Mouse (Mus musculus) testis, postnatal 14 days (tissue): ENCODE results near the gene Sc5d.

Experiments
- DNase-seq: peaks from one replicate; pipeline ENCODE4 v3.0.0; 2021; ENCODE audit warnings: low spot score

The Sc5d gene

DNA sequence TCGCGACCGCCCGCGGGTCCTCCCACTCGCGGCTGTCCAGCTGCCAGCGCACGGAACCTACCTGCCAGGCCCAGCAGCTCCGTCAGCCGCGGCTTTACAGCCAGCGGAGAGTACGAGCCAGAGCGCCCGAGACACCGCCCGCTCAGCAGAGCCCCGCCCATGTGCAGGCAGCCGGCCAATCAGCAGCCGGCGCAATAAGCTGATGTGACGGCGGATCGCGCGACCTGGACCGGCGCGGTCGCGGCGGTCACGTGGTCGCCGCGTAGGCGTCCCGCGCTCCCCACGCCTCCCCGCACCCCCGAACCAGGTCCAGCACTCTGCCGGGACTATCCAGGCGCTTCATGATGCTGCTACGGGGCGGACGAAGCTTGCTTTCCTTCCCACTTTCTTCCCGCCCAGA is at the start of gene Sc5d:
Gene Sc5d, minus strand, starts transcription at position 112 of the 400 bp plus-strand sequence.
- DNase-seq, result peak; percentile 94

DNA sequence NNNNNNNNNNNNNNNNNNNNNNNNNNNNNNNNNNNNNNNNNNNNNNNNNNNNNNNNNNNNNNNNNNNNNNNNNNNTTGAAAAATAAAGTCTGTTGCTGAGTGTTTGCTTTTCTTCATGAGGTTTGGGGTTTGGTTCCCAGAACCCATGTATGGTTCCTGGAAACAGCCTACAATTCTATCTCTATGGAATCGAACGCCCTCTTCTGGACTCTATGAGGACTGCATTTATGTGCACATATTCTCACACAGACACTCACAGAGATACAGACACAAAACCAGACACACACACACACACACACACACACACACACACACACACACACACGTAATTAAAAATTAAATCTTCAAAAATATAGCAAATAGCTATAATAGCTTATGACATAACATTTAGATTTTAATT is 47.3 kb upstream of the Sc5d start:
- no peak for DNase-seq

DNA sequence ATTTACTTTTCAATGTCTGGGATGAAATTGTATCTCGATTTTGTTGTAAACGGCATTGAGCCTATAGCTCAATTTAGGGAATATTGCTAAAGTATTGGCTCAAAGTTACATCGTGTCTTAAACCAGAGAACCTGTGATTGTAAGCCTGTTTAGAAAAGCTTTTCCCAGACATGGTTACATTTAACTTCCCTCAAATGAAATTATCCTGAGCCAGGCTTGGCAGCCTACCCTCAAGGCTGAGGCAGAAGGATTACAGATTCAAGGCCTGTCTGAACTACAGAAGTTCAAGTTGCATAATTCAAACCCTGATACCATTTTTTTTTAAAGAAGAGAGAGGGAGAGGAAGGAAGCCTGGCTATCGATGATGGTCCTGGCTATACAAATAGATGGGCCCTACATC is 39.8 kb upstream of the Sc5d start:
- no peak for DNase-seq

DNA sequence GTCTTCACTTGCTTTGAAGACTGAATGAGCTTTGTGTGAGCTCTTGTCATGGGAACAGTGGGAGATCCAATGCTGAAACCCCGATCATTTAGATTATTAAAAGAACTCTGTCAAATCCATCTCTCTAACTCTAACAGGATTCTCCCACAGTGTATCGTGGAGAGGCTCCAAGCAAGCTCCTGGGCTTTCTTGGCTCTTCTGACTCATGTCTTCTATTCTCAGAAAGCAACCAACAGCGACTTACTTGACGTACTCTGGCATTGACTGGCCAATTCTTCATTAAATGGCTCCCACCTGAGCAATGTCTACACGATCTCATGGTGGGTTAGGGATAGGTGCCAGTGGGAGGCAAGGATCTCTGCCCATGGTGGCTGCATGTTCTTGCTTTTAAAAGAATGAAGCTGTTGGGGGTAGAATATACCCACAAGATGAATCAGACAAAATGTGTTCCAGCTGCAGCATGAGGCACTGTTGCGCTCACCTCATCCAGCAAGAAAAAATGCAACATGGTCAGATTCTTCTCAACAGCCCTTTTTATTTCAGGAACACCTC is 37.1 kb upstream of the Sc5d start:
- no peak for DNase-seq

DNA sequence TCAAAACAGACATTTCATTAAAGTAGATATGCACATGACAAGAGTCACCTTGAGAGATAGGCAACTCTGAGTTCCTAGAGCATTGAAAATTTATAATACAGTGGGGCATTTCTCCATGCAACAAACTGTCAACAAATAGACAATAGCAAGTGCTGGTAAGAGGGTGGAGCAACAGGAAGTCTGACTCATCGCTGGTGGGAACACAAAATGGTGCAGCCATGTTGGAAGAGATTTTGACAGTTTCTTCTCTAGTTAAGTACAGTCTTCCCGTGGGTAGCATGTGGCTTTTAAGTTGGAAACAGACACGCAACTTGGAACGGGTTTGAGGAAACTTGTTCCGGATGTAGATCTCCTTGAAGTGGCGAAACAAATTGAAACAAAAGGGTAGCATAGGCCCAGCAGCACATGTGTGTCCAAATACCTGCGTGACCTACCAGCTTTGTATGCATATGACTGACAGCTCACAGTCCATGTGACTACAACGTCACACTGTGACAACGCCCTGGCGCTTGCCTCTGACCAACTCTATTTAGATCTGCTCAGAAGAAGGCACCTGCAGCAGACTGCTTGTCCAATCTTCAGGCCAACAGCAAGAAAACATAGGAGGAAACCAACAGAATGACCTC is 32.4 kb upstream of the Sc5d start:
- no peak for DNase-seq

DNA sequence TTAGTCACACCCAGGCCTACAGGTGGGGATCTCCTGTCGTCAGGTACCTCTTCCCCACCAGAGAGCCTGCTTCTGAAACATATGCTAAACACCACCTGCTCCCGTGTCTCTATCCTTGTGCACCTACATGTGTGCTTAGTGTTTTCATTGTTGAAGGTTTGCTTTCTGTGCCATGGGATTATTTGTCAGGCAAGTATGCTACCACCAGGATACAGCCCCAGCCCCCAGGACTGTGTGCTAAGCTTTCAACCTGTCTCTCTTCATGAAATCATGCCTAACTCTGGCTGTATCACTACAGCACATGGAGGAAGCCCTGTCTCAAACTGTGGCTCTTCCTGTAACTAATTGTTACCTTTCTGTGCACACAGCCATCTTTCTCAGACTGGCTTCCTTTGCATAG is 30.1 kb upstream of the Sc5d start:
- DNase-seq, result no peak

DNA sequence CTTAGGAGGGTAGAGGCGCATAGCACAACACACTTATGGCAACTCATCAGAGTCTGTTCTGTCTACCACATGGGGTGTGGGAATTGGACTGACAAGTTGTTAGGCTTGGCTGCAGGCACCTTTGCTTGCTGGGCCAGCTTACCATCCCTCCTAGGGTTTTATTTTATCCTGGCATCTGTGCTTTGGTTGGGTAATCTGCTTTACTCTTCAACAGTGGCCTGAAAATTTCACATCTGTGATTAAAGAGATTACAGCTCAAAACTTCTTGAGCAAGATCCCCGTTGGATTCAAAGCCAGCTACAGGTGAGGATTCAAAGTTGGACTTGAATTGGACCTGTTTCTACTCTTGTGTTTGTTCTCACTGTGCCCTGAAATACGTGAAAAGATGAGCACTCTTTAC is 29.5 kb upstream of the Sc5d start:
- no peak for DNase-seq

DNA sequence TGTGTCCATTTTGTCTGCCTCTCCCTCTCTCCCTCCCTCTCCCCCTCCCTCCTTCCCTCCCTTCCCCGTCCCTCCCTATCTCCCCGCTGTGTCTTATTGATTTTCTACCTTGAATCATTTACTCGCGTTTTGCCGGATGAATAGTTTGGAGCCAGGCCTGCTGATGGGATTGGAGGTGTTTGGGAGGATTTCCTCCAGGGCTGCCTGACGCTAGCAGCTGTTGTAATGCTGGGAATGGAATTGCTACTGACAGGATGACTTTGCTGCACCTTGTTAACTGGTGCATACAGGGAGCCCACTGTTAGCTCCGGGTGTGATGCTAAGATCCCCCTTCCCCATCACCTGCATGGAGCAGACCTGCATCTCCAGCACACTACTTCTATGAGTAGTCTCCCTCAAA is 29.0 kb upstream of the Sc5d start:
- DNase-seq, result no peak

DNA sequence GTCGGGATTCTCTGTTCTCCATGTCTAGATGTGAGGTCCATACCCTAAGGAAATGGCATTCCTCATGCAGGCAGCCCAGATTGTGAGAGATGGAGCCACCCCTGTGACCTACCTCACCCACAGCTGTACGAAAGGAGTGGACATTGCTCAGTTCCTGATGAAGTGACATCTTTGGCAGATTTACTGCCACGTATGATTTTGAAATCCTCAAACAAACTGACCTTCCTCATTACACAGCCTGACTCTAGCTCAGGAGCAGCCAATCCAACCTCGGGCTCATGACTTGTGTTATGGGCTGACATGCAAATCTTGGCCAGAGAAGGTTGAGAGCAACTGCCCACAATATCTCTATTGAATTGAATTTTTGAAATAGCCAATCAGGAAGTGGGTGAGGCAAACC is 15.6 kb upstream of the Sc5d start:
- DNase-seq, result no peak

DNA sequence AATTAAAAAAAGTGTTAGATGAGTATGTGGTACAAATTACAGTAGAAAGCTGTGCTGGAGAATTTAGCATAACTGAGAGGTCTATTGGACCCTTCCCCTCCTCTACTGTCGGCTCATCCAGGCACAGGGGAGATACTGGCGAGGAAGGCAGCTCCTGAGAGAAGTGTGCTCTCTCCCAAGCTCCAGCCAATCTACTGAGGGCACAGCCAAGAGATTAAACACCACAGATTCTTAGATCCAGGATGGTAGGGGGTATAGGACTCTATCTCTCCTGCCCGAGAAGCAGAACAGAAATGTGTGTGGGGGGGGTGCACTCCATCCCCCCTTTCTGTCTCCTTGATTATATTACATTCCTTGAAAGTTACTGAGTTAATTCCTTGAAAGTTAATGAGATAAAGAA is 14.0 kb upstream of the Sc5d start:
- DNase-seq, result no peak

DNA sequence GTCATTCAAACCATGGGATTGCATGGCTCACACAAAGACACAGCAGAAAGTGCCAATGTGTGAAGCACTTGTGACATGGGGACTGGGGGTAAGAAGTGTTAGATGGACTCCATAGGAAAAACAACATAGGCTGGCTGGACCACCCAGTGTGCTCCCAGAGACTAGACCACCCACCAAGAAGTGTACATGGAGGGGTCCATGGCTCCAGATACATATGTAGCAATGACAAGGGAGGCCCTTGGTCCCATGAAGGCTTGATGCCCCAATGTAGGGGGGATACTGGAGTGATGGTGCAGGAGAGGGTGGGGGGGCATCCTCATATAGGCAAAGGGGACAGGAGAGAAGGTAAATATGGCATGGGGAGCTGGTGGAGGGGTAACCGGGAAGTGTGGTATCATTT is 13.6 kb upstream of the Sc5d start:
- DNase-seq, result no peak

DNA sequence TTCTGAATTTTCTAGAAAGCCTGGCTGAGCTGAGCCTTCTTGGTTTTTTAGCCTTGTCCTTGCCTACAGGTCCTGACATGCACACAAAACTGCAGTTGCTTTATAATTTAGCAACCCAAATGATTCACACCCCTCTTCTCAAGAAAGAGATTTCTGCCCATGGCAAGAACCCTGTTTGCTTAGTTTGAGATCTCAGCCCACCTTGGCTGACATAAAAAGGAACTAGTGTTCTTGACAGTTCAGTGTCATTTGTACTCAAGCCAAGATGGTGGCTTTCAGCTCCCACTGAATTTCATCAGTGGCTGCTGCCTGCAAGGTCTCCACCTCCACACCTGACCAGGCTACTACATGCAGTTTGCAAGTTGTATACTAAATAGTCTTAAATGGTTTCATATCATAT is 13.1 kb upstream of the Sc5d start:
- DNase-seq, result no peak

DNA sequence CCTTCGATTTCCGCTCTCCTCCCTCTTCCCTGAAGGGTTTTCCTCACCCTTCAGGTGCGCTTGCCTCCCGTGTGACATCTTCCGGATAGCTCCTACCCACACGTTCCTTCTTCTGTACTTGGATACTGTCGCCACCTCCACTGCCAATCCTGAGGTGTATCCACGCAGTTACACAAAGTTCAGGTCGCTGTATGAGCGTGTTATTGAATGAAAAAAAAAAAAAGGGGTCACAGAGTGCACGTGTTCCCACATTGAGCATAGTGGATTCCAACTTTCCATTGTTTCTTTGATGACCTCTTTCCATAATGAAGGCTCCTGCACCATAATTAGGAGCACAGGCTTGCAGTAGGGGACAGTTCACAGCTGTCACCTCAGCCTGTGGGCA is 11.7 kb upstream of the Sc5d start:
- DNase-seq, result no peak

DNA sequence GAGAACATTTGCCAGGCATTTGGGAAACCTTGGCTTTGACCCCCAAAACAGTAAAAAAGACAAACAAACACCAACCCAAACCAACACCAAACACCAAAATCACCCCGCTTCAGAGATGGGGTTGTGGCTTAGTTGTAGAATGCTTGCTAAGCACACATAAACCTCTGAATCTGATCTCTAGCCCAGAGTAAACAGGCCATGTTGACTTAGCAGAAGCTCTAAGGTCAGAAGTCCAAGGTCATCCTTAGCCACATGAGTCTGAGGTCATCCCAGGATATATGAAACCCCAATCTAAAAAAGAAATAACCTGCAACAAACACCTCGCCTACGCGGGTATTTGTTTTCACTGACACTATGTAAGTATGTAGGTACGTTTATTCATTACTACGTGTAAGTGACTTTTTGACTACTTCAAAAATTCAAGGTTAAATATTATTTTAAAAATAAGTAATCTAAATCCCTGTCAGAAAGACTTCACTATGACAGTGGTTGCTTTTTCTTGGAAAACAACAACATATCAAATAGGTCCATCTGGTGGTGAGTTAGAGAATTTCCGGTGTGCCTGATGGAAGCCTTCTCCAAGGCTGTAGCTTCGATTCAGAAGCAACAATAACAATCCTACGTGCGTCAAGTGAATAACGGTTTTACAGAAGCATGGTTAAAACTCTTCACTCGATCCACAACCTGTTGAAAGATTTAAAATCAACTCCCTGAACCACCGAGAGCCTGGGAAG is 11.1 kb upstream of the Sc5d start:
- DNase-seq, result no peak

DNA sequence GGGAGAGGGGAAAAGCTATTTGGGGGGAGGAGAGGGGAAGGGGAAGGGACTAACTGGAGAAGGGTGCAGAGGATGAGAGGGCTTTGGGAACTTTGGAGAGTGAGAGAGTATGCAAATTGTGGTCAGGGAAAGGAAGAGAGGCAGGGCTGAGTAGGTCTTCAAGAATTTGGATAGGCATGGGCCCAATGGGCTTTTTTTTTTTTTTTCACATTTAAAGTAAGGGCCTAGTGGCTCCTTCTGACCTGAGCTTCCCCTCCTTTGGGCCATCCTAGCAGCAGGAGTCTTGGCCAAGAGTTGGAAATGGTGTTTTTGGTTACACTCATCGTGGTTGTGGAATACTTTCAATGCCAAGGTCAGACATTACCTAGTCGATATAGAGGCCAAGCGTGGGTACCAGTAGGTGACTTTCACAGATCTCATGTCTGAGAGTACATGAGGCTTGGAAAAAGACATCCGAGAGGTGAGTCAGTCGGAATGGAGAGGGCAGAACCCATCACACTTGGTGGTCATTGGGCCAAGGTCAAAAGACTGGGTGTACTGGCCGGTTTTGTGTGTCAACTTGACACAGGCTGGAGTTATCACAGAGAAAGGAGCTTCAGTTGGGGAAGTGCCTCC is 9.7 kb upstream of the Sc5d start:
- DNase-seq, result no peak

DNA sequence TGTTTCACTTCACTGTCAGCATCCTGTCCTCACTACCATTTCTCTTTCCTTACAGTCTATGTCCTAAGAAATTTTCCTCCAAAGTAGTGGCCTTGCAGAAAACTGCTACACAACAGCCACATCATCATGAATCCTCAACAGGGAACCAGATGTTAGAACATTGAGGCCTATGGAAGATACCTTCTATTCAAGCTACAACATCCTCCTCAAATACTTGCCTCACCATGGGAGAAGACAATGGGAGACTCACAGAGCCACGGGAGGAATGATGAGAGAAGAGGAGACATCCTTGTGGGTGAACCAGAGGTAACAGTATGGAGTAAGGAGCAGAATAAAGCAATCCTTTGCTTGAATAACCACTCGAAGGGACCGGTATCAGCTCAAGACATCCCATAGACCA is 9.1 kb upstream of the Sc5d start:
- DNase-seq, result no peak

DNA sequence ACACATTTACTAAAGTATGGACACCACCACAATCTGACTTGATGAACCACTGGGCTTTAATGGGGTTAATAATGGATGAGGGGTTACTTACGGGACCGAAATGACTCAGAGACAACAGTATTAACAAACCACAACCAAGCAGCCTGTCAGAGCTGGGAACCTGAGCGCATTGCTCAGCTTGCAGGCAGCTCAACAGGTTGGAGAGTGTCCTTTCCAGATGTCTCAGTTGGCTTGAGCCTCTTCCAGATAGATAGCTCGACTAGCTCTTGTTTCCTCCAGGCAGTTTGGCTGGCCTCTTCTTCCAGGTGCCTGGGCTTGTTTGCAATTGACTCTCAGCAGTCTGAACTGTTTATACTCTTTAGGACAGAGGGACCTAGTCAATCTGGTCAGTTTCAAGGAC is 8.6 kb upstream of the Sc5d start:
- no peak for DNase-seq

DNA sequence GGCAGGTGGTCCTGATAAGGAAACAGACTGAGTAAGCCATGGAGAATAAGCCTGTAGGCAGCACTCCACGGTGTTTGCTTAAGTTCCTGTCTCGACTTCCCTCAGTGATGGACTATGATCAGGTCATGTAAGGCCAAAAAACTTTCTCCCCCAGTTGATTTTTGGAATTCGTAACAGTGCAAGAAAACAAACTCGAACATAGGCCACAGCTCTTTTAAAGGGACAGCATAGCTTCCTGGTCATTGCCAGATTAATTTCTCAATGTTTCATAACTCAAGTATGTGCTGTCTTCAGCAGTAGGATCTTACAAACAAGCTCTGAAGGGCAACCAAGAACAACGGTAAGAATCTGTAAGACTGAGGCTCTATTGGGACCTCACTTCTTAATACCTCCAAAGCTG is 7.4 kb upstream of the Sc5d start:
- no peak for DNase-seq

DNA sequence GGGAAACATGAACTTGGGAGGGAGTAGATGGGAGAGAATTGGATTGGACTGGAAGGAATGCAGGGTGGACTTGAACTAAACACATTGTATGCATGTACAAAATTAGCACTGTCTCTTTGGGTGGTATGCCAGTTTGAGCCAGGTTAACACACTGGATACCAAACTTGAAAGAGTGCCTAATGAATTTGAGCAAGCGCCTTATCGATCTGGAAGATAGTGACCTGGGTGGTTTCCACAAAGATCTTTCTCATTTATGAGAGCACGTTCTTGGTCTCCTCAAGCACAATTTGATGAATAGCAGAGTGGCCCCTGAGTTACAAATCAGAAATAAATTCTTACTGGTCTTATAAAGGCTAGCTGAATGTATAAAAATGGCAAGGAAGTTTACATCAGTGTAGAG is 6.6 kb upstream of the Sc5d start:
- no peak for DNase-seq

DNA sequence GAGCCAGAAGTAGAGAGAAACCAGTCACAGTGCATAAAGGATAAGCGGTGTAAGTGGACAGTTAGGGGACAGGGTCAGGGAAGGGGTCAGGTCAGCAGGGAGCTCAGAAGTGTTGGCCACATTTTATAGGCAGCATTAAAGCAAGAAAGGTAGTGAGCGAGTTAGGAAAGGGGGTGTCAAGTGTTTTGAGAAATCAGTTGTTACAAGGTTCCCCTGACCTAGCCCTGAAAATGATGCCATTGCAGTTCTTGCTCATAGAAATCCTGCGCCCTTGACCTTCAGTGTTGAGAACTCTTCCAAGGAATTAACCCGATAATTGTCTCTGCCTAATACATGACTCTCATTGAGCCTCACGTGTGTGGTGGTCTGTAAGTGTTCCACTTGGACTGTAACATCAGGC is 6.0 kb upstream of the Sc5d start:
- DNase-seq, result no peak

DNA sequence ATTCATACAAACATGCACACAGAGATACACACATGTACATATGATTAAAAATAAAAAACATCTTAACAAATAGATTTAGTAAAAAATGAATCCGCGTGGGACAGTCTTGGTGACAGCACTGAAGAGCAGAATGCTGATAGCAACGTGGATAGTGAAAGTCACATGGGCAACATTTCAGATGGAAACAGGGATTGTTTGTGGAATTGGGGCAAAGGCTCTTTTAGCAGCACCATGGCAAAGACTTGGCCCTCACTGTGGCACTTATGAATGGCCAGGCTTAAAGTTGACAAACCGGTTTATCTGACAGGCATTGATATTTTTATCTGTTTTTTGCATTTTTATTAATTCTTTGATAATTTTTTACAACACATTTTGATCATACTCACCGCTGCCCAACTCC is 4.3 kb upstream of the Sc5d start:
- DNase-seq, result no peak

DNA sequence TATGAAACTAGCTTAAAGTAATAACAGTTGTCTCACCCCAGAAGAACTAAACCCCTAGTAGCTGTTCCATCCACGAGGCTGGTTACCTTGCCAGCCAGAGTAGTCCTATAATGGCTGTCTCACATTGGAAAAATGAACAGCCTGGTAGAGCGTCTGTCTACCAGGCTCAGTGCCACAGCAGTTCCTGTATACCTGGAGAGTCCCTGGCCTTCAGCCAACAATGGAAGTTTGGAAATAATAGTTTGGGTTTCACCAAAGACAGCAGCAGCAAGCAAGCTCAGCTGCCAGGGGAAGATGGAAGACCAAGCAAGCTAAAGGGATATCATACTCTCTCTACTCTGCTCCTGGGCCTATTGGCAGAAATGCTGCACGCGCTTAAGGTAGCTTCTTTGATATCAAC is 1.3 kb upstream of the Sc5d start:
- DNase-seq, result no peak

DNA sequence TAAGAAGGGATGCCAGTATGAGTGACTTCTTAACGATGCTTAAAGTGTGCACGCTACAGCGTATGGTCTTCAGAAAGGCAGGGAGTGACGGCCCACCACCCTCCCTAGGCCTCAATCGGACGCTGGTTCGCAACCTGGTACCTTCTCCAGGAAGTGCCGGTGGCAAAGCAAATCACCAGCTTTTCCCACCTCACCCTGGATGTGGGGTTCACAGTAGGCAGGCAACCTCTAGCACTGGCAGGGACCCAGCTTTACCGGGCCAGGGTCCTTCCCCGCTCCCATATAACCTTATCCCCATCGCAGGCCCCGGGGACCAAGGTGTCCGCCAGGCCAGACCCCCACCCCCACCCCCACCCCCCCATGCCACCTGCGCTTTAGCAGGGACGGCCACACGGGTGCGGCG is 346 bp downstream of the Sc5d start:
- peak; percentile 46 for DNase-seq

DNA sequence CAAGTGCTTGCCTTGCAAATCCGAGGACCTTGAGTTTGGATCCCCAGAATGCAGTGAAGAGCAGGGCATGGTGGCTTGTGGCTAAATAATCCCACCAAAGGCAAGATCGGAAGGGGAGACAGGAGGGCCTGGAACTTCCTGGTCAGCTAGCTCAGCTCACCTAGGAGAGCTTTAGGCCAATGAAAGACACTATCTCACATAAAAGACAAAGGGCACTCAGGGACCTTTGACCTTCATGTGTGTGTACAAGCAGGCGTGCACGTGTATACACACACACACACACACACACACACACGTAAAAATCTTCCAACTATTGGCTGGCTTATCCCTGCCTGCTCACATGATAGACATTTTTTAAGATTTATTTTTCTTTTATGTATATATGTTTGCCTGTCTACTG is 3.6 kb downstream of the Sc5d start:
- no peak for DNase-seq
